ENCODE assay signal across 9 mouse cellular contexts in the genomic region with DNA sequence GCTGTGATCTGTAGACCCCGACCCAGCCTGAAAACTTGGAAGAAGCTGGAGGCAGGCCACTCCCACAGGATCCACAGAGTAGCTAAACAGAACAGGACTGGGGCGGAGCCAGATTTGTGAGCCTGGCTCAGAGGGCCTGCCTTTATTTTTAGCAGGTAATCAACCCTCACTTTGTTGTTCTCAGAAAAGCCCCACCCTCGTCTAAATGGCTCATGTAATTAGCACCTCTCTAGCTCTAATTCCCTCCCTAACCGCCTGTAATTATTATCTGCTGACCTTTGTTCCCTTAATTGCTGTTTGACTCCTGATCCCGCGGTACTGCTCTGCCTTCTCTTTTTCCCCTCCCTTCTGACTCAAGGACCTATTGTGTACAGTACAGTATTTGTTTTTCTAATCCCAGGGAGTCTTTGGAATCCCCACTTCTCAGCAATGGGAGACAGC.
DNase-seq lines count a peak whose midpoint lies in the region; ATAC-seq lines count a peak whose summit lies in the region.
"Had no signal": no experiment of that assay in that cellular context is flagged by ENCODE, and none has a peak within 500 bp of the region (broad histone marks: within the 10 kb centered on the region; RNA-seq: fewer than 3 reads in every experiment).

No protein-coding gene starts in this region.

- no peak overlapping the region for H3K4me3 ChIP-seq in kidney, embryonic 14.5 days (ENCODE audit: low read length)
- H3K4me3 ChIP-seq in embryonic facial prominence, embryonic 11.5 days (ENCODE audit: low read depth, low read length) = no peak overlapping the region
- H3K4me3 ChIP-seq in hindbrain, embryonic 12.5 days = no peak overlapping the region
- no peak overlapping the region for H3K4me3 ChIP-seq in neural tube, embryonic 12.5 days
- H3K4me3 ChIP-seq: liver, embryonic 15.5 days had no signal

- no peaks in the 10 kb centered on the region for H3K36me3 ChIP-seq in kidney, embryonic 14.5 days (ENCODE audit: control insufficient read depth, insufficient read depth, low read length)
- no peaks in the 10 kb centered on the region for H3K36me3 ChIP-seq in embryonic facial prominence, embryonic 11.5 days (replicated peaks; ENCODE audit: control insufficient read depth, insufficient read depth, low read depth, low read length)
- H3K36me3 ChIP-seq in hindbrain, embryonic 12.5 days = no peaks in the 10 kb centered on the region
- H3K36me3 ChIP-seq in neural tube, embryonic 12.5 days = no peaks in the 10 kb centered on the region
- H3K36me3 ChIP-seq: liver, embryonic 15.5 days had no signal

- H3K9ac ChIP-seq in kidney, embryonic 14.5 days (ENCODE audit: low read depth, low read length) = no peak overlapping the region
- no peak overlapping the region for H3K9ac ChIP-seq in embryonic facial prominence, embryonic 11.5 days (replicated peaks; ENCODE audit: low read length)
- no peak overlapping the region; the same call in 1 of the 2 replicates for H3K9ac ChIP-seq in hindbrain, embryonic 12.5 days
- H3K9ac ChIP-seq in neural tube, embryonic 12.5 days = no peak overlapping the region
- H3K9ac ChIP-seq: liver, embryonic 15.5 days had no signal

- H3K4me2 ChIP-seq in kidney, embryonic 14.5 days (replicated peaks; ENCODE audit: low read depth, low read length) = peak overlapping the region; percentile 26
- peak overlapping the region; percentile 13; the same call in 1 of the 2 replicates for H3K4me2 ChIP-seq in embryonic facial prominence, embryonic 11.5 days (ENCODE audit: low read depth, low read length)
- peak overlapping the region; percentile 11; the same call in 1 of the 2 replicates for H3K4me2 ChIP-seq in hindbrain, embryonic 12.5 days (replicated peaks)
- 0 out of 2 replicates have a peak overlapping the region, but pooled peaks have one; percentile 12 for H3K4me2 ChIP-seq in neural tube, embryonic 12.5 days (replicated peaks)
- H3K4me2 ChIP-seq: liver, embryonic 15.5 days had no signal

- H3K4me1 ChIP-seq in kidney, embryonic 14.5 days (ENCODE audit: control insufficient read depth, insufficient read depth, low read length) = no peaks in the 10 kb centered on the region
- H3K4me1 ChIP-seq in embryonic facial prominence, embryonic 11.5 days (ENCODE audit: control insufficient read depth, insufficient read depth, low read length) = no peaks in the 10 kb centered on the region
- H3K4me1 ChIP-seq in hindbrain, embryonic 12.5 days = peaks cover 5% of the 10 kb centered on the region; the same call in 1 of the 2 replicates
- H3K4me1 ChIP-seq in neural tube, embryonic 12.5 days = no peaks in the 10 kb centered on the region
- H3K4me1 ChIP-seq: liver, embryonic 15.5 days had no signal

- ATAC-seq in kidney, embryonic 14.5 days (ENCODE audit: low FRiP score, low TSS enrichment) = peak; percentile 89; the same call in 1 of the 2 replicates
- ATAC-seq in embryonic facial prominence, embryonic 11.5 days (replicated peaks; ENCODE audit: insufficient number of reproducible peaks, low FRiP score, low TSS enrichment, low read depth) = peak; percentile 93
- peak; percentile 69 for ATAC-seq in hindbrain, embryonic 12.5 days (ENCODE audit: low FRiP score)
- ATAC-seq in neural tube, embryonic 12.5 days (ENCODE audit: low FRiP score, low read depth) = no peak

- H3K27ac ChIP-seq in kidney, embryonic 14.5 days (ENCODE audit: low read depth, low read length) = no peak overlapping the region
- no peak overlapping the region for H3K27ac ChIP-seq in embryonic facial prominence, embryonic 11.5 days (replicated peaks; ENCODE audit: low read depth, low read length)
- no peak overlapping the region for H3K27ac ChIP-seq in hindbrain, embryonic 12.5 days
- H3K27ac ChIP-seq in neural tube, embryonic 12.5 days = no peak overlapping the region
- H3K27ac ChIP-seq: liver, embryonic 15.5 days had no signal

- no peak for DNase-seq in kidney, adult 8-10 months
- peak; percentile 59 for DNase-seq in embryonic facial prominence, embryonic 11.5 days (ENCODE audit: low spot score)
- no peak for DNase-seq in Muller cell, postnatal 12 days (ENCODE audit: inconsistent ontology term)
- no peak for DNase-seq in layer of hippocampus, adult 11-12 months (ENCODE audit: low spot score)
- no peak for DNase-seq in layer of hippocampus, postnatal 25 days (ENCODE audit: extremely low spot score in 1 of 2, low spot score in 1 of 2)

- no peaks in the 10 kb centered on the region for H3K9me3 ChIP-seq in kidney, embryonic 14.5 days (ENCODE audit: control insufficient read depth, low read length)
- no peaks in the 10 kb centered on the region for H3K9me3 ChIP-seq in embryonic facial prominence, embryonic 11.5 days (replicated peaks; ENCODE audit: control insufficient read depth, low read length)
- no peaks in the 10 kb centered on the region for H3K9me3 ChIP-seq in hindbrain, embryonic 12.5 days (replicated peaks)
- H3K9me3 ChIP-seq in neural tube, embryonic 12.5 days = no peaks in the 10 kb centered on the region
- H3K9me3 ChIP-seq: liver, embryonic 15.5 days had no signal

- WGBS in kidney, embryonic 14.5 days = 2% methylated on average over 6 of the region's 6 CpGs
- WGBS in embryonic facial prominence, embryonic 11.5 days = 6% methylated on average over 6 of the region's 6 CpGs
- WGBS in hindbrain, embryonic 12.5 days = 10% methylated on average over 6 of the region's 6 CpGs
- 4% methylated on average over 6 of the region's 6 CpGs for WGBS in neural tube, embryonic 12.5 days

- no peaks in the 10 kb centered on the region for H3K27me3 ChIP-seq in kidney, embryonic 14.5 days (ENCODE audit: control insufficient read depth, insufficient read depth, low read length)
- no peaks in the 10 kb centered on the region for H3K27me3 ChIP-seq in embryonic facial prominence, embryonic 11.5 days (ENCODE audit: control insufficient read depth, insufficient read depth, low read length)
- H3K27me3 ChIP-seq in hindbrain, embryonic 12.5 days = no peaks in the 10 kb centered on the region
- H3K27me3 ChIP-seq in neural tube, embryonic 12.5 days (replicated peaks) = no peaks in the 10 kb centered on the region
- H3K27me3 ChIP-seq: liver, embryonic 15.5 days had no signal
